15 mouse cellular contexts compared by ENCODE assay signal in genomic region chr14:11640996-11641395, GRCm38 (mm10).
DNase-seq lines count a peak whose midpoint lies in the region; TF ChIP-seq lines count a peak whose summit lies in the region.
"Had no signal": no experiment of that assay in that cellular context is flagged by ENCODE, and none has a peak within 500 bp of the region (broad histone marks: within the 10 kb centered on the region; RNA-seq: fewer than 3 reads in every experiment).

No protein-coding gene starts in this region.

- intact Hi-C loops in left cerebral cortex, postnatal 10 days (cut with DNase I): no loop called here

- H3K27ac ChIP-seq in kidney, adult 2 months (ENCODE audit: insufficient read depth, low read depth, low read length): no peak overlapping the region
- H3K27ac ChIP-seq: liver, embryonic 12.5 days had no signal

- H3K27me3 ChIP-seq in kidney, adult 2 months (replicated peaks; ENCODE audit: control insufficient read depth, insufficient read depth, low read length): no peaks in the 10 kb centered on the region
- H3K27me3 ChIP-seq: liver, embryonic 12.5 days had no signal

- TF ChIP-seq POLR2A in kidney, adult 2 months (IDR thresholded peaks at IDR 0.05; ENCODE audit: low read depth, low read length): no peak

- no peak for TF ChIP-seq CTCF in kidney, adult 2 months (conservative IDR thresholded peaks at IDR 0.05; ENCODE audit: insufficient read depth, insufficient read length, low read depth, low read length)

- DNase-seq in adrenal gland, adult 8-10 months: peak; percentile 33
- DNase-seq in adrenal gland, postnatal 4 days (ENCODE audit: low spot score in 2 of 2): no peak
- peak; percentile 31 to 42 for DNase-seq in left cerebral cortex, adult 18-20 months (ENCODE audit: low spot score in 2 of 2)
- no peak for DNase-seq in left cerebral cortex, postnatal 10 days (ENCODE audit: extremely low spot score in 1 of 2, low spot score in 2 of 2)
- peak; percentile 35 for DNase-seq in Muller cell, postnatal 12 days (ENCODE audit: inconsistent ontology term)
- DNase-seq in layer of hippocampus, adult 8-10 months (ENCODE audit: low spot score in 2 of 2): peak; percentile 36 to 39
- DNase-seq in kidney, adult 2 months: no peak
- no peak for DNase-seq in heart, adult 18-20 months
- DNase-seq: cerebellum, adult 11 months; embryo, embryonic 11 days; heart, postnatal 14 days; lung, postnatal 14 days; midbrain, embryonic 14.5 days had no signal

- peaks cover 3% of the 10 kb centered on the region; the same call in 1 of the 2 replicates for H3K4me1 ChIP-seq in kidney, adult 2 months (ENCODE audit: control insufficient read depth, insufficient read depth, low read length)
- H3K4me1 ChIP-seq: liver, embryonic 12.5 days had no signal

- H3K4me3 ChIP-seq in kidney, adult 2 months (ENCODE audit: insufficient read depth, low read depth, low read length): no peak overlapping the region
- H3K4me3 ChIP-seq: liver, embryonic 12.5 days had no signal

- no peaks in the 10 kb centered on the region for H3K36me3 ChIP-seq in kidney, adult 2 months (ENCODE audit: control insufficient read depth, insufficient read depth, low read length)
- H3K36me3 ChIP-seq: G1E; liver, embryonic 12.5 days had no signal

- WGBS in kidney, adult 2 months: 88% methylated on average over 3 of the region's 3 CpGs

Comparison
In these comparisons a context has a peak if more than half of its experiments do, and no peak if none do; other contexts are left out.
1. DNase-seq: peak in adrenal gland, adult 8-10 months (single experiment), left cerebral cortex, adult 18-20 months (2 of 2), Muller cell, postnatal 12 days (single experiment) and layer of hippocampus, adult 8-10 months (2 of 2); none in adrenal gland, postnatal 4 days (0 of 2), left cerebral cortex, postnatal 10 days (0 of 2), kidney, adult 2 months (single experiment) and heart, adult 18-20 months (0 of 2).